Mouse (Mus musculus): ENCODE results near the gene Pnkd.

DNA sequence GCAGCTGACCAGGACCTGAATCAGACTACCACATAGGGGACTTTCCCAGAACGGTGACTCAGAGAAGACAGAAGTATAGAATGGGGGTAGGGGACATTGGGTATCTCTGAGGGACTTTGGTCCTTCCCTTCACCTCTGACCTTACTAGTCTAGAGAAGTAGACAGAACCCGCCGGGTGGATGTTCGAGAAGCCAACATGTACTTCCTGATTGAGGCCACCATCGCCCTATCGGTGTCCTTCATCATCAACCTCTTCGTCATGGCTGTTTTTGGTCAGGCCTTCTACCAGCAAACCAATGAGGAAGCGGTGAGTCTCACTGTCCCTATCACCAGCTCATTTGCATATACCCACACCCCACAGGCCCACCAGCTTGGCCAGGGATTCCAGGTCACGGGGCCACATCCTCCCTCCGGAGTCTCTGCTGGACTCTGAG, 96.9 kb downstream of the Pnkd start:
- TF ChIP-seq ZMIZ1 (IDR thresholded peaks at IDR 0.05; ENCODE audit: low read depth, low read length) (no peak), MAX (IDR thresholded peaks at IDR 0.05; ENCODE audit: low read length) (no peak), POLR2A (IDR thresholded peaks at IDR 0.05; ENCODE audit: control insufficient read depth in 1 of 2, insufficient read depth in 1 of 2, low read depth in 1 of 2, low read length in 2 of 2, poor library complexity in 1 of 2) (no peak), CTCF (IDR thresholded peaks at IDR 0.05 in 2 of 3, conservative IDR thresholded peaks at IDR 0.05 in 1 of 3; ENCODE audit: control insufficient read depth in 1 of 3, insufficient read depth in 1 of 3, low read depth in 2 of 3, low read length in 3 of 3, poor library complexity in 1 of 3, severe bottlenecking in 1 of 3) (no peak), GABPA (IDR thresholded peaks at IDR 0.05; ENCODE audit: low read depth, low read length) (no peak), USF1 (IDR thresholded peaks at IDR 0.05; ENCODE audit: low read depth, low read length) (no peak), MYB (IDR thresholded peaks at IDR 0.05; ENCODE audit: low read depth, low read length) (no peak), GATA1 (IDR thresholded peaks at IDR 0.05; ENCODE audit: low read depth, low read length) (no peak)

Measured in MEL (cell line).